Mouse (Mus musculus) thymus, postnatal 4 days (tissue): ENCODE results near the gene Nat8.
"Not testable (repeated sequence)": the region's sequence is repeated elsewhere in the genome, so short reads cannot be mapped to it uniquely, and the experiment has no call there.

Source experiments
- DNase-seq: peaks from one replicate; pipeline ENCODE4 v3.0.0; 2021

Nat8 gene

DNA sequence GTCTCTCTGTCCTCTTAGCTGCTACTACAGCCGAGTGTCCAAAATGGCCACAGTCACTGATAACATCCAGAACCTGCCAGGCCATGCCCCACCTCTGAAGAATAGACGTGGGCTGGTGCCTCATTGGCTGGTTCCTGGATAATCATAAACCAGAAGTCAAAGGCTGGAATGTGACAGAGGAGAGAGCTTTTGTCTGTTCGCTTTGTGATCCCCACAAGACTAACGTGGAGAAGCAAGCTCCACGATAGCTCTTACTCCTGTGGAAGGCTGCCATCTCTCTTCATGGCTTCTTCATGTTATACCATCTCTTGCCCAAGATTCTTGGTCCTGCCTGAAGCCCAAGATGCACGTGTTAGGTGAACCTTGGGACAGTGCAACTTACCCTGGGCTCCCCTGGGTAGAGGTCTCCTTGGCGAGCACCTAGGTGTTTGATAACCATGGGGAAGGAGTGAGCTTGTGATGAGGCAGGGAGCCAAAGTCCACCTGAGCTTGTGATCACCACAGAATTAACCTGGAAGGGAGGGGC lies at the start of gene Nat8:
Gene Nat8, minus strand, starts transcription at position 287 of the 526 bp plus-strand sequence.
- no peak for DNase-seq

DNA sequence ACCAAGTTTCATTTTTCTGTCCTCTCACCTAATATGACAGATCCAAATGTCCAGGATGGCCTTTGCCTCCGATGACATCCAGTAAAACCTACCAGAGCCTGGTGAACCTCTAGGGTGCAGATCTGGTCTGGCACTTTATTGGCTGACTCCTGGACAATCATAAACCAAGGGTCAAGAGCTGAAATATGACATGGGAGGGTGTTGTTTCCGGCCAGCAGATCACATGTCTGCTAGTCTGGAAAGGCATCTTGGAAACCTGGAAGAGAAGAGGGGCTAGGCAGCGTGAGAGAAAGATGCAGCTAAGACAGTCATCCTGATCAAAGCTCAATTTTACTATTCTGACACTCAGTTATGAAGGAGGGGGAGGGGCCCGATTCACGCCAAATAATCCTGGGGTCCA lies 37.1 kb upstream of the Nat8 start, which contains the start of gene Nat8f2:
Gene Nat8f2, minus strand, starts transcription at position 153 of the 400 bp plus-strand sequence.
- DNase-seq, result not testable (repeated sequence)

DNA sequence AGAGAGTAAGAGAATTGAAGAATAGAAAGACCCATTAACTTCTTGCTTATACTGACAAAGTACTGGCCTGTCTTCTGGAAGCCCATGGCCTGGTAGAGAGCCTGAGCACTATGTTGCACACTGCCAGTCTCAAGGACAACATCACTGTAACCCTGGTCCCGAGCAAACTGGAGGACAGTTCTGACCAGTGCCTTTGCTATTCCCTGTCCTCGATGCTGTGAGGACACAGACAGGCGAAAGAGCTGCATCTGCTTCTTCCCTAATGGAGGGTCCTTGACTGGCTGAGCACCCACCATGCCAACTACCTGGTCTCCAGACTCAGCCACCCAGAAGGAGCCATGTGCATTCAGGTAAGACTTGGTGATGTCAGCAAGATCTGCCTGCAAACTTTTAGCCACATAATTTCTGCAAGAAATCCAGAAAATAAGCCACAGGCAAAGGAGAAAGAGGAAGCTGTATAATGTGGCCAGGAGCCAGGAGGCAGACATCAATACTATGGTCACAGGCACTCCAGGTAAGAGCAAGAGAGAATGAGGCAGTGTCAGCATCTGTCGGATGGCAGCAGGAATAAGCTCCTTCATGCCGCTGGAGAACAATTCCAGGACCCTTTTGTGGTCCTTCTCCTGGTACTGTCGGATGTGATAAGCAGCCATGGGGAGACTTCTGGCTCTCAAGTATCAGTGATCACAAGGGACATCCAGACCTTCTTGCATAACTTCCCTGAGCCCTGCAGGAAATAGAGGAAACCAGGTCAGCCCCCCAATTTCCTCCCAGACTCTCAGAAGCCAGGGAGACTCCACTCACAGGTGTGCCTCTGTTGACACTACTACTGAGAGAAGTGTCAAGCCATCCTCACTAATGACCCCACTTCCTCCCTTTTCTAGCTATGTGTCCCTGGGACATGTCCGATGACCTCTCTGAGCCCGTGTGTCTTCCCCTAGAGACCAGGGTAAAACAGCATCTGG lies 36.1 kb upstream of the Nat8 start:
- DNase-seq, result no peak

DNA sequence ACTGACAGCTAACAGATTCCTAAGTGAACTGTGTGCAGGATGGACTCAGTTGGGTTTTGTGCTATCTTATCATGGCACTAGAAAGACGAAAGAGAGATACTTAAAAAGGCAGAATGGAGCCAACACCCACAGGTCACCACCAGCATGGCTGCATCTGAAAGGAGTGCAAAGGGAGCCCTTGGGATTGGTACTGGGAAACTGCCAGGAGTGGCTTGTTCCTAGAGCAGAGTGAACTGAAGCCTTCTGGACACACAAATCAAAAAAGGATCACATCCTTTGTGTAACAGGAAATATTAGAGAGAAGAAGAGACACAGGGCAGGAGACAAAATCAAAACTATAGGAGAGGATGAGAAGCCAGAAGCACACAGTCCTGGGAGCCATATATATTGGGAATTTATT lies 35.1 kb upstream of the Nat8 start:
- not testable (repeated sequence) for DNase-seq

DNA sequence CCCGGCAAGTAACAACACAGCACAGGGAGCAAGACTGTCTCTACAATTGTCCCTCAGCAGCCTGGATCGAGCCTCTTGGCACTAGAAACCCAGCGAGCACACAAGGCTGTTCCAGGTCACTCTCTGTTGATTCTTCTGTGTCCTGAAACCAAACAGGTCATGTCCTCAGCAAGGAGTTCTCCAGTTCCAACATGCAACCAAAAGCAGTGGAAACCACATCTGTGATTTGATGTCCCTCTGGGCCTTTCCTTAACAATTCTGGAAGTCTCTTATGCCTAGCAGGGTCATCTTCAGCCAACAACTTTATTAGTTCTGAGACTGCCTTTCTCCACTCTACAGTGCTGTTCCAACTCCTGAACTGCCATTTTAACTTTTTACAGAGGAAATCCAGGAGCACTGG lies 34.3 kb upstream of the Nat8 start:
- not testable (repeated sequence) for DNase-seq

DNA sequence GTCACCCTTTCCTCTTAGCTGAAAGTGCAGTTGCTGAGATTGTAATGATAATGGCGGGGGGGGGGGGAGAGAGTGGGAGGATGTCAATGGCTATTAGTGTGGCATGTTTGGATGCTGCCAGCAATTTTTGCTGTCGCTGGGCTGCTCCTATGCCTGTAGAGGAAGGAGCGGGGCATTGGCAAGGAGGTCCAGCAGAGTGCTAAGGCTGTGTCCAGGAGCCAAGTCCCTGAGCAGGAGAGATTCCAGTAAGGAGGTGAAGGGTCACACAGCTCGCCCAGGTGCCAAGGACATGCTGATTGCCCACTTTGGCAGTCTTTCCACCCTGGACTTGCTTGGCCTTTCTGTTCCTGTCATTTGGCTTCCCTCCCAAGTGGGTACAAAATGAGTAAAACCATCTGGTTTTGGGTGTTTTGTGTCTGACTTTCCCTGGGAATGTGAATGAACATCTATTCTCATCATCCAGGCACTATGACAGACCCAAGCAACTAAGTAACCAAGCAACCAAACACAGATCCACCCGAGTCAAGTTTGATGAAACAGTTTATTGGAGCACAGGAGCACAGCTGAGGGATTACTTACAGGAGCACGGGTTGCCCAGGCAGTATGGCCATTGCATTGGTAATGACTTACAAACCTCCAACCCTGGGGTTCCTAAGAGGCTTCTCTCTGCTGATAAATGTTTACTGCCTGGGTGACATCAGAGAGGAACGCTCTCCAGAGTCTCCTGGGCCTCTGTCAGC lies 33.2 kb upstream of the Nat8 start:
- DNase-seq, result not testable (repeated sequence)

DNA sequence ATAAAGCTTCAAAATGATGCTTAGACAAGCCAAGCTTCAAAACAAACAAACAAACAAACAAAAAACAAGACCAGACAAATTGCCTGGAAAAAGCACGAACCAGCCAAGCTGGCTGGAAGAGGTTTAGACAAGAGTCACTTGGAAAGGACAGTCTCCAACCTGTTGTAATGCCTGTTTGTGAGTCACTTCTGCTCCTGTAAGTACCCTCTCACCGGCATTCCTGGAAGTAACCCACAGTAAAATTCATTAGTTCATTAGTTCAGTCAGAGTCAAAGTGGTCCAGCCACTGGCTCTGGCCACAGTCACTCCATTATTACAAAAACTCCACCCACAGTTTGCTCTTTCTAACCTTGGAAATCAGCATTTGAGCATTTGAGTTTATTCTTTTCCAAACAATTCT lies 32.0 kb upstream of the Nat8 start:
- DNase-seq, result no peak

DNA sequence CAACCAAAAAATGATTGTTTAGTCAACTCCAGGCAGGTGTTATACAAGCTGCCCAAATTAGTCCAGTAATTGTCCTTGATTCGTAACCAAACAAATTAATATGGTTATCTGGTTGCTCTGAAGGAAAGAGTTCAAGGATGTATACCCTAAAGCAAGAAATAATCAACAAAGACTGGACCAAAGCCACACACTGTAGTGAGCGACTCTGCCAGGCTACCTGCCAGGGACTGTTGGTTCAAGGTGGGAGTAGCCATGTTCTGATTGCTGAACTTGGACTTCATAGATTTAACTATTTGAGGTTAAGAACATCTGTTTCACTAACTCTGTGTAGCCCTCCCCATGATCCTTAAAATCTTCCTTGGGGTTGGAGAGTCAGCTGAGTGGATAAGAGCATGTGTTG lies 31.3 kb upstream of the Nat8 start:
- no peak for DNase-seq

DNA sequence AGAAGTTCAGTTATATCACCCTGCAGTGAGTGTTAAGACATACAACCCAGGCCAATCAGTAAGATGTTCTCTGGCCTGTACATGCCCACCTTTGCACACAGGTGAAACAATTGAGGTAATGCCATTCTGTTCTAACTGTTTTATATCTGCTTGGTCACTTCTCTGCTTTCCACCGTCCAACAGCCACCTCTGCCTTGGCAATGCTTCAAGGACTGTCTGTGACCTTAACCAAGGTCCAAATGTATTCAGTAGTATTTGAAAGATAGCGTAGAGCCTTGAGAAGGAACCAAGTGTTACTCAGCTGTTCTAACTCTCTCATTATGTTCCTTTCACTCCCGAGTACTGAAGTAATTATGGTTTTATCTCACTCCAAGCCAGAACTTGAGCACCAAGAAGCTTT lies 30.7 kb upstream of the Nat8 start:
- no peak for DNase-seq

DNA sequence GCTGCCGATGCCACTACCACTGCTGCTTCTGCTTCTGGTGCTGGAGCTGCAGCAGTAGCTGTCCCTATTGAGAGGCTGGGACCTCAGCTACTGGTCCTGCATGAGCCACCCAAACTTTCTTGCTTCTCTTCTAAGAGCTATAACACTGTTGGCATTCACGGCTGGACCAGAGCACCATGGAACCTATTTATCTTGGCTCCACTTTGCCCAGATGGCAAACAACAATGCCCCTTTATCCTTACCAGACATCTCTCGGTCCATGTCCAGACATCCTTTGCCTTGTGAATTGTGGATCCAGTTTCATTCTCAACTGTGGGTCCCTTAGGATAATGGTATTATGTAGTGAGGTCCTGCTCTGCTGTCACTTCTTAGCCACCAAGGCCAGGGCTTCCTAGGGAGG lies 29.4 kb upstream of the Nat8 start:
- no peak for DNase-seq

DNA sequence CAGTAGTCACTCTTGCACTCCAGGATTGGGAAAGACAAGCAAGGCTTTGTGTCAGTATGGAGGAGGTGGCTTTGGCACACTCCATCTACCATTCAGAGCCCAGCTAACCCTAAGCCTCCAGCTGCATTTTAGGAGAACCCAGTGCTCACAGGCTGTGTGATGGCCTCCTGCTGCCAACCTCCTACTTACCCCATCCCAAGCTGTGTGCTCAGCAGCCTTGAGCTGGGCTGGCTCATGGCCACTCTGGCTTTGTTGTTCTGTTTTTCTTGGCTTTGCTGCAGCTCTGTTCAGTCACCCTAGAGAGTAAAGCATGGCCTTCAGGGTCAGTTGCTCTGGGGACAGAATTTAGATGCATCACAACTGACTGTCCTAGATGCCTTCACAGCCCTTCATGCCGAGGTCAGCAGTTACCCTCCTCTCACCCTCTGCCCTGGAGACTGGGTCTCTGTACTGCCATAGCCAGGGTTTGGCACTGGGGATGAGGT lies 24.4 kb upstream of the Nat8 start:
- DNase-seq, result no peak

DNA sequence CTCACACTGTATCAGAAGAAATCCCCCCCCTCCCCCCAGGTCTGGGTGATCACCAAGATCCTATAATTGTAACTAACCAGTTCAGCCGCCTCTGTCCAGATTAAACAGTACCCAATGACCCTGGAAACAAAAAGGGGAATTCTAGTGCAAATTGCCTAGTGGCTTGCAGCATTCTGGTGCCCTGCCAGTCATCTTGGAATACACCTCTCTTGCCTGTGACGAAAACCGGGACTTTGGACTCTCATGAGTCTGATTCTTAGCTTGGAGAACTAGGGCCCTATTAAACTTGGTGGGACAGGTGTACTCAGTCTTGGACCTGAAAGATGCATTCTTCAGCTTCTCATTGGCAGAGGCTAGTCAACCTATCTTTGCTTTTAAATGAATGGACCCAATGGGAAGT lies 21.6 kb upstream of the Nat8 start:
- DNase-seq, result no peak

DNA sequence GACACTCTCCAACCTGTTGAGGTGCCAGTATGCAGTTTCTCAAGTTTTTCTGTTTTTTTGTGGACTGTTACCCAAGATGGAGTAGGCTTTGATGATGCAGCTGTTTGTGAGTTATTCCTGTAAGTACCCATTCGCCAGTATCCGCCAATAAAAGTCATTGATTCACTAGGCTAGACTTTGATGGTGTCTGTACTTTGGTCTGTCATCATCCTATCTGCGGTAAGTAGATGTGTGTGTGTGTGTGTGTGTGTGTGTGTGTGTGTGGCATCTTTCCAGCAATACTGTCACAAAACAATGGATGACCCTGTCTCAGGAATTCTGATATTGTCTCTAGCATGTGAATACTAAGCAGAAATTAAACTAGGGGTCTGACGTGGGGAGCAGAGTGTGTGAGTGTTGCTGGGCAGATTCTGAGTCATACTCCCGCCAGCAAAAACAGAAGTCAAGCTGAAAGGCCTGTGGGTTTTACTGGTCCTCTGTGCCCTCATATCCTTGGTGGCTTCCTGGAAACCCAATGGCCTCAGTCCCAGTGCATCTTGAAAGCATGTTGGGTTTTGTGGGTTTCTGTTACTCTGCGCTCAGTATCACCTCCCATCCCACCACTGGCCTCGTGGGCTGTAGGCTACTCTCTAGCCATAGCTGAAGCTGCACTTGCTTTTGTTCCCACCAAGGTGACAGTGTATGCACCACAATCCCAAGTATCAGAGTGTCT lies 19.3 kb upstream of the Nat8 start:
- no peak for DNase-seq

DNA sequence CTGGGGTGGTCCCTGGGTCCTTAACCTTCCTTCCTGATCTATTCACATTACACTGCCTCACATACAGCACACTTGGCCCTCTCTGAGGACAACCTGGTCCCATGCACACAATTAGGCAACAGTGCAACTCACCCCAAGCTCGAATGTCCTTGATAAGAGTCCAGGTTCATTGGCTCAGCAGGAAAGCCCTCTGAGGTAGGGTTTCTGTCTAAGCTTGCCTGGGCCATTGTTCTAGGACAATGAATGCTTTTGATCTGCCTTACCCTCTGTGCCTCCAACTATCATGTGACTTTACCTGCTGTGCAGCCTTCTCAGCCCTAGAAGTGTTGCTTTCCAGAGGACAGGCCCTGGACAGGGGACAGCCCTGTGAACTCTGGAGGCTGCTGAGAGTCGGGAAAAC lies 17.4 kb upstream of the Nat8 start:
- no peak for DNase-seq

DNA sequence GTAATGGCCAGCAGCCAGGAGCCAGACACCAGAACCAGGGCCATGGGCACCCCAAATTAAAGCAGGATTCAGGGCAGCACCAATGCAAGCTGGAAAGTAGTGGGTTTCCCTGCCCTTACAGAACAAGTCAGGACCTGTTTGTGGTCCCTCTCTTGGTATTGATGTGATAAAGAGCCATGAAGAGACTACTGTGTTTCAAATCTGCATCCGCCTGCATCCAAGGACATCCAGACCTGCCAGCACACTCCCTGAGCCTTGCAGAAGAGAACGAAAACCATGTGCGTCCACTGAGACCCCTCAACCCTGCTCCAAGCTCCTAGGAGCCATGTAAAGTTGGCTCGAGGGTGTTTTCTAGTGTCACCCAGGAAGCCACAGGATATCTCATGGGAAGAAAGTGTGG lies 16.3 kb upstream of the Nat8 start:
- no peak for DNase-seq

DNA sequence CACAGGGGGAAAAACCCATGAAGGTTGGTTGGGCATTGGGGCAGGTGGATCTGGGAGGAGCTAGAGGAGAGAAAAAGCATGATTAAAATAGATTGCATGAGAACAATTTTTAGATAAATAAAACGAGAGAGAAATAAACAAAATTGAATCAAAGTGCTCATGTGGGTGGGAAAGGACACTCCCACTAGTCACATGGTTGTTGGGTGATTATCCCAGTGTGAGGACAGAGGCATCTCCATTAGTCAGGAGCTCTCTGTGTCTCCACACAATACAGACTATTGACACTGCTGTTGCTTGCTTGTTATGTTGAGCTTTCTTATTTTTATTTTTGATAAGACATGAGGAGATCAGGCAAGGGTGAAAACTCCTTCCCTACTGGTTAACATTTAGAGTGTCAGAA lies 15.0 kb upstream of the Nat8 start:
- DNase-seq, result no peak

DNA sequence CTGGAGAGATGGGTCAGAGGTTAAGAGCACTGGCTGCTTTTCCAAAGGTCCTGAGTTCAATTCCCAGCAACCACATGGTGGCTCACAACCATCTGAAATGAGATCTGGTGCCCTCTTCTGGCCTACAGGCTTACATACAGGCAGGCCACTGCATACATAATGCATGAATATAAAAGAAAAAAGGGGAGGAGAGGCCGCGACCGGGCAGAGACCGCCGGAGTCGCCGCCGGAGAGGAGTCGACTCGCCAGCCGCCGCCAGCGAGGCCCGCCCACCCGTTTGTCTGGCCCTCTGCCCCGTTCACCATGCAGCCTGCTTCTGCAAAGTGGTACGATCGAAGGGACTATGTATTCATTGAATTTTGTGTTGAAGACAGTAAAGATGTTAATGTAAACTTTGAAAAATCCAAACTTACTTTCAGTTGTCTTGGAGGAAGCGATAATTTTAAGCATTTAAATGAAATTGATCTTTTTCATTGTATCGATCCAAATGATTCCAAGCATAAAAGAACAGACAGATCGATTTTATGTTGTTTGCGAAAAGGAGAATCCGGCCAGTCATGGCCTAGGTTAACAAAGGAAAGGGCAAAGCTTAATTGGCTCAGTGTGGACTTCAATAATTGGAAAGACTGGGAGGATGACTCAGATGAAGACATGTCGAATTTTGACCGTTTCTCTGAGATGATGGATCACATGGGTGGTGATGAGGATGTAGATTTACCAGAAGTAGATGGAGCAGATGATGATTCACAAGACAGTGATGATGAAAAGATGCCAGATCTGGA lies 12.0 kb upstream of the Nat8 start:
- DNase-seq, result not testable (repeated sequence)

DNA sequence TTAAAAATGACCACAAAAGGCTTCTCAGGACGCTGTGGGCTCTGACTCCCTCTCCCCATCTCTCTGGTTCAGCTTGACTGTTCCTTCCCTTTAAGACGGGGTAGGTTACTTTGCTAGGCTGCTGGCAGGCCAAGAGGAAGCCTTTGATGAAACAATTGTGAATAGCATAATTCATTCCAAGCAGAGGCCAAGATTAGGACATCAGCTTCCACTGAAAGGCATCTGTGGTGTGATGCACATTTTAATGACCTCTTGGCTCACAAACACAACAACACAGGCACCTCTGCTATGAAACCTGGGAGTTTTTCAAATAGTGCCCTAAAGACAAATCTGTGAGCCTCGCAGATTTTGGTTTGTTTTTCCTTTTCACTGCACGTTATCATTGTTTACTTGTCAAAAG lies 8.1 kb upstream of the Nat8 start:
- no peak for DNase-seq

DNA sequence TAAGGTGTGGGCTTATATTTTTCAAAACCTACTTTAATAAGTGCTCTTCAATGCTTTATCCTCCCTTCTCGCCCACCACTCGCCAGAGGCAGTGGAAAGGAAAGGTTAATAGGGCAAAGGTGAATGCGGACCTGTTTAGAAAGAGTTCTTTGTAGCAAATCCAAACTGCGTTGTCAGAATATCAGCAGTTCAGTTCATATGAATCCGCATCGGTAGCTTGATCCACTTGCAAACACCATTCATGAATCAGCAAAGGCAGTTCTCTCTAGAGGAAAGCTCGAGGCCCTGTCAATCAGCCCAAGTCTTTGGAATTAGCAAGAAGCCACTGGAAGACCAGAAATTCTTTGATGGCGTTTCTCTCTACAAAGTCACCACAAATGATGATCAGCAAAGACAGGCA lies 6.8 kb upstream of the Nat8 start:
- no peak for DNase-seq

DNA sequence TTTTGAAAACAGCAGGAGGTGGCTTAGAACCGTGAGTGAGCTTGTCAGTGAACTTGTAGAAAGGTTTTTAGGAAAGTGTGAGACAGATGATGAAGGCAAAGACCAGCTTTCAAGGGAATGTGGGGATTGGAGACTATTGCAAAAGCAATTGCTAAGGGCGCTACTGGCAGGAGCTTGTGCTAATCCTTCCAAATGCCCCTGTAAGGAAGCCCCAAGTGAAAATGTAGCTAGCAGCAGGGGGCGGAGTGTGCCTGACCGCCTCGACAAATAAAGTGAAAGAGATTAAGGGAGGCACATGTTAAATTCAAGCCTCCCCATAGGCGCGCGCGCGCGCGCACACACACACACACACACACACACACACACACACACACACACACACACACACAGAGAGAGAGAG lies 5.4 kb upstream of the Nat8 start:
- DNase-seq, result peak; percentile 26

DNA sequence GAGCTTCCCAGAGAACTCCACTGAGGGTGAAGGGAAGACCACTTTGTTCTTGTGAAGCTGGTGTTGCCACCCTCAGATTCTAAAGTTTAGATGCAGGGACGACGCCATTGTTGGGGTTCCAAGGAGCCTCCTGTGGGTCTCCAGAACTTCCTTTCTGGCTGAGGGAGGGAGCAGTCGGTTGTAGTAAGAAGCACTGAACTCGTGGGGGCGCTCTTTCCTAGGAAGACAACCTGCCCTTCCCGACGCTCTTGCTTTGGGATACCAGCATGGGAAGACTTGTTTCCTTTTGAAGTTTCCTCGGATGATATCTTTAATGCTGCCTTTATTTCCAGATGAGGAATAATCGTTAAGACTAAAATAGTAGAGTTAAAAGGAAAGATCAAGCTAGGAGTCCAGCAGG lies 4.9 kb upstream of the Nat8 start:
- DNase-seq, result peak; percentile 31

DNA sequence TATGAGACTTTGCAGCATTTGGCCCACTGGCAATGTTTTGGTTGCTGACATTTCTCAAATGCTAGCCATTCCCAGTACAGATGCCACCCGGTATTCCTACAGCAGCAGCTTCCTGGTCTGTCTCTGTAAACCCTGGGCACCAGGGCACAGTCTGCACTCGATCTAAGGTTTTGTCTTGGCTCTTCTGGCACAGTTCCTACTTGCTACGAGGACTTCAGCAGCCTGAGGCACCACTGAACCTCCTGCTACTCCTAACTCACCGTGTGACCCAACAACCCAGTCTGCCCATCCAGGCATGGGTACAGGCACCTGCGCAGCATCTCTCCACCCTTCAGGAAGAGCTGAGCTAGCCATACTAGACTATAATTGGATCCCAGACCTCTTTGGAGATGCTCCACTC lies 4.2 kb upstream of the Nat8 start:
- DNase-seq, result not testable (repeated sequence)
